In the genomic region with DNA sequence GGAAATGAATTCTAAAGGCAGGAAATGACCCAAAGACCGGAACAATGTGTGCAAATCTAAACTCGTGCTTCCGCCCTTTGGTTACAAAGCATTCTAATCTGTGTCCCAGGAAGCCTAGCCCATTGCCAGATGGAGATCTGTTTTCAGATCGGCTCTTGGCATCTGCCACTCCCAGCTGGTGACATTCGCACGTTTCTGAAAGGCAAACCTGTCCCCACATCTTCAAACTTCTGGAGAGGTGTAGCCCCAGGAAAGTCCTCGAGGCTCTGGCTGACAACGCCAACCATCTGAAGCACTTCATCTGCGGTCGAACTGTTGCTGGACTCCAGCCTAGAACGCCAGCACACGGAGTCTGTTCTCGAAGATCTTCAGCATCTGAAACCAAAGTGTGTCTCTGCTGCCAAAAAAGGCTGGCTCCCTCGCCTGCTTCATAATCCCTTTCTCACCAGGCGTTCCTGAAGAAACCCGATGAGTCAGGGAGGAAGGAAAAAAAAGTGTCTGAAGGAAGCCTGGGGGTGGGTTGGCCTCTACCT, we compare ENCODE assay signal across 8 mouse cellular contexts.
DNase-seq lines count a peak whose midpoint lies in the region; ATAC-seq lines count a peak whose summit lies in the region.

No protein-coding gene starts in this region.

- peak; percentile 14 for DNase-seq in embryo, embryonic 10 days (ENCODE audit: low spot score)
- DNase-seq in embryo, embryonic 9.5 days (ENCODE audit: extremely low spot score), result no peak
- peak; percentile 60 to 75 for DNase-seq in frontal cortex, postnatal 10 days (ENCODE audit: low spot score in 2 of 2)
- peak; percentile 72 for DNase-seq in heart, postnatal 4 days
- peak; percentile 77 to 88 for DNase-seq in left cerebral cortex, adult 18-20 months (ENCODE audit: low spot score in 2 of 2)
- peak; percentile 76 to 89 for DNase-seq in lung, postnatal 4 days
- DNase-seq in telencephalon, adult 2 months (ENCODE audit: low read depth, low spot score), result peak; percentile 97

- peak; percentile 53; the same call in 1 of the 2 replicates for ATAC-seq in cerebellum, adult (ENCODE audit: insufficient number of reproducible peaks, low FRiP score, low TSS enrichment)
